Mouse (Mus musculus): ENCODE measurements around the gene Zcchc24. TPM values are rescaled to one million over a fixed set of nuclear protein-coding genes. Genes with fewer than 3 reads are reported as not detected.
A peak's percentile ranks its signal among the peaks of the same experiment; 100 is the strongest.

Gene Zcchc24
- polyA plus RNA-seq, 1 experiment from 2014 or later: 4.3 TPM

GRCm38 (mm10) chr14:25746371-25746770 is 22.5 kb downstream of the Zcchc24 start:
- peaks cover 49% of the 10 kb centered on the region for H3K4me1 ChIP-seq (replicated peaks)
- 0 out of 2 replicates have a peak overlapping the region, but pooled peaks have one; percentile 40 for H3K27ac ChIP-seq
- WGBS (ENCODE audit: insufficient replicate concordance): 75% methylated on average over 6 of the region's 6 CpGs
- no peak overlapping the region for H3K4me3 ChIP-seq (replicated peaks)
- ATAC-seq (ENCODE audit: low read depth) (no peak), DNase-seq (no peak)
- H3K9me3 ChIP-seq (replicated peaks): no peaks in the 10 kb centered on the region
- H3K9ac ChIP-seq: no peak overlapping the region
- no peaks in the 10 kb centered on the region for H3K27me3 ChIP-seq
- H3K36me3 ChIP-seq: peaks cover 10% of the 10 kb centered on the region; the same call in 1 of the 2 replicates
- no peak overlapping the region for H3K4me2 ChIP-seq

GRCm38 (mm10) chr14:25745365-25746184 is 23.3 kb downstream of the Zcchc24 start:
- no peak overlapping the region for H3K4me2 ChIP-seq
- peaks cover 49% of the 10 kb centered on the region for H3K4me1 ChIP-seq (replicated peaks)
- no peak overlapping the region for H3K4me3 ChIP-seq (replicated peaks)
- 21% methylated on average over 11 of the region's 11 CpGs for WGBS (ENCODE audit: insufficient replicate concordance)
- DNase-seq (no peak), ATAC-seq (ENCODE audit: low read depth) (peak; percentile 60)
- no peak overlapping the region for H3K9ac ChIP-seq
- no peaks in the 10 kb centered on the region for H3K27me3 ChIP-seq
- H3K36me3 ChIP-seq: peaks cover 7% of the 10 kb centered on the region; the same call in 1 of the 2 replicates
- H3K9me3 ChIP-seq (replicated peaks): no peaks in the 10 kb centered on the region
- peak overlapping the region; percentile 40; the same call in 1 of the 2 replicates for H3K27ac ChIP-seq

GRCm38 (mm10) chr14:25742943-25743342 is 25.9 kb downstream of the Zcchc24 start:
- no peak overlapping the region for H3K4me2 ChIP-seq
- ATAC-seq (ENCODE audit: low read depth) (no peak), DNase-seq (no peak)
- no peak overlapping the region for H3K27ac ChIP-seq
- H3K9ac ChIP-seq: no peak overlapping the region
- peaks cover 37% of the 10 kb centered on the region for H3K4me1 ChIP-seq (replicated peaks)
- H3K36me3 ChIP-seq: peaks cover 7% of the 10 kb centered on the region; the same call in 1 of the 2 replicates
- 72% methylated on average over 5 of the region's 5 CpGs for WGBS (ENCODE audit: insufficient replicate concordance)
- H3K4me3 ChIP-seq (replicated peaks): no peak overlapping the region
- no peaks in the 10 kb centered on the region for H3K9me3 ChIP-seq (replicated peaks)
- no peaks in the 10 kb centered on the region for H3K27me3 ChIP-seq

GRCm38 (mm10) chr14:25741840-25742367 is 26.9 kb downstream of the Zcchc24 start:
- DNase-seq (no peak), ATAC-seq (ENCODE audit: low read depth) (no peak)
- Histone ChIP-seq H3K4me3 (replicated peaks) (no peak overlapping the region), H3K9me3 (replicated peaks) (no peaks in the 10 kb centered on the region), H3K4me2 (no peak overlapping the region), H3K4me1 (replicated peaks) (peaks cover 31% of the 10 kb centered on the region), H3K9ac (no peak overlapping the region), H3K27ac (no peak overlapping the region), H3K36me3 (peaks cover 10% of the 10 kb centered on the region), H3K27me3 (no peaks in the 10 kb centered on the region)
- 51% methylated on average over 5 of the region's 5 CpGs for WGBS (ENCODE audit: insufficient replicate concordance)

GRCm38 (mm10) chr14:25741211-25741610 is 27.6 kb downstream of the Zcchc24 start:
- H3K4me1 ChIP-seq (replicated peaks): peaks cover 31% of the 10 kb centered on the region
- no peak for ATAC-seq (ENCODE audit: low read depth)
- WGBS (ENCODE audit: insufficient replicate concordance): 59% methylated on average over 3 of the region's 3 CpGs
- no peak for DNase-seq
- H3K9ac ChIP-seq: no peak overlapping the region
- H3K4me3 ChIP-seq (replicated peaks): no peak overlapping the region
- no peaks in the 10 kb centered on the region for H3K9me3 ChIP-seq (replicated peaks)
- H3K27ac ChIP-seq: no peak overlapping the region
- H3K36me3 ChIP-seq: peaks cover 7% of the 10 kb centered on the region; the same call in 1 of the 2 replicates
- H3K4me2 ChIP-seq: no peak overlapping the region
- H3K27me3 ChIP-seq: no peaks in the 10 kb centered on the region

GRCm38 (mm10) chr14:25739957-25740565 is 28.8 kb downstream of the Zcchc24 start:
- ATAC-seq (ENCODE audit: low read depth) (no peak), DNase-seq (no peak)
- H3K4me2 ChIP-seq: no peak overlapping the region
- peaks cover 7% of the 10 kb centered on the region; the same call in 1 of the 2 replicates for H3K36me3 ChIP-seq
- H3K27ac ChIP-seq: no peak overlapping the region
- no peaks in the 10 kb centered on the region for H3K9me3 ChIP-seq (replicated peaks)
- H3K27me3 ChIP-seq: no peaks in the 10 kb centered on the region
- peaks cover 29% of the 10 kb centered on the region for H3K4me1 ChIP-seq (replicated peaks)
- WGBS (ENCODE audit: insufficient replicate concordance): 73% methylated on average over 3 of the region's 4 CpGs
- no peak overlapping the region for H3K9ac ChIP-seq
- H3K4me3 ChIP-seq (replicated peaks): no peak overlapping the region

GRCm38 (mm10) chr14:25738591-25739001 is 30.2 kb downstream of the Zcchc24 start:
- Histone ChIP-seq H3K4me1 (replicated peaks) (peaks cover 32% of the 10 kb centered on the region), H3K27ac (no peak overlapping the region; the same call in 1 of the 2 replicates), H3K9ac (no peak overlapping the region), H3K9me3 (replicated peaks) (no peaks in the 10 kb centered on the region), H3K4me3 (replicated peaks) (no peak overlapping the region), H3K4me2 (no peak overlapping the region), H3K36me3 (peaks cover 7% of the 10 kb centered on the region; the same call in 1 of the 2 replicates), H3K27me3 (no peaks in the 10 kb centered on the region)
- WGBS (ENCODE audit: insufficient replicate concordance): 68% methylated on average over 14 of the region's 14 CpGs
- DNase-seq: no peak
- ATAC-seq (ENCODE audit: low read depth): no peak

- ATAC-seq (ENCODE audit: low read depth) (peak; percentile 42; the same call in 1 of the 2 replicates), DNase-seq (no peak)
- Histone ChIP-seq H3K9me3 (replicated peaks) (no peaks in the 10 kb centered on the region), H3K9ac (no peak overlapping the region), H3K4me1 (replicated peaks) (peaks cover 28% of the 10 kb centered on the region), H3K36me3 (peaks cover 4% of the 10 kb centered on the region; the same call in 1 of the 2 replicates), H3K4me3 (replicated peaks) (no peak overlapping the region), H3K4me2 (no peak overlapping the region), H3K27me3 (no peaks in the 10 kb centered on the region), H3K27ac (peak overlapping the region; percentile 43; the same call in 1 of the 2 replicates)
- WGBS (ENCODE audit: insufficient replicate concordance): 60% methylated on average over 6 of the region's 6 CpGs
Measured at GRCm38 (mm10) chr14:25736589-25736988, 32.2 kb downstream of the Zcchc24 start.

GRCm38 (mm10) chr14:25736140-25736539 is 32.7 kb downstream of the Zcchc24 start:
- Histone ChIP-seq H3K36me3 (peaks cover 4% of the 10 kb centered on the region; the same call in 1 of the 2 replicates), H3K4me1 (replicated peaks) (peaks cover 28% of the 10 kb centered on the region), H3K9ac (no peak overlapping the region), H3K9me3 (replicated peaks) (no peaks in the 10 kb centered on the region), H3K27ac (0 out of 2 replicates have a peak overlapping the region, but pooled peaks have one; percentile 43), H3K27me3 (no peaks in the 10 kb centered on the region), H3K4me3 (replicated peaks) (no peak overlapping the region), H3K4me2 (no peak overlapping the region)
- 50% methylated on average over 3 of the region's 3 CpGs for WGBS (ENCODE audit: insufficient replicate concordance)
- DNase-seq: no peak
- no peak for ATAC-seq (ENCODE audit: low read depth)

GRCm38 (mm10) chr14:25734736-25735716 is 33.8 kb downstream of the Zcchc24 start:
- Histone ChIP-seq H3K27ac (peak overlapping the region; percentile 53), H3K4me3 (replicated peaks) (no peak overlapping the region), H3K4me2 (no peak overlapping the region), H3K9ac (no peak overlapping the region), H3K9me3 (replicated peaks) (no peaks in the 10 kb centered on the region), H3K36me3 (peaks cover 4% of the 10 kb centered on the region; the same call in 1 of the 2 replicates), H3K27me3 (no peaks in the 10 kb centered on the region), H3K4me1 (replicated peaks) (peaks cover 25% of the 10 kb centered on the region)
- no peak for ATAC-seq (ENCODE audit: low read depth)
- no peak for DNase-seq
- WGBS (ENCODE audit: insufficient replicate concordance): 37% methylated on average over 17 of the region's 17 CpGs

Data from liver, embryonic 13.5 days (tissue).